Mouse (Mus musculus) duodenum, adult 2 months (tissue): ENCODE data around the gene 2900011O08Rik. TPM values are rescaled to one million over a fixed set of nuclear protein-coding genes. Genes with fewer than 3 reads are reported as not detected.

Experiments used
- polyA plus RNA-seq: library from polyadenylated mRNA; depleted of rRNA; stranded (reverse); fragments of >200 nt; gene quantifications from 2 replicates; pipeline ENCODE4 v1.2.3, GENCODE M21; 2012; ENCODE audit warnings: low replicate concordance; rRNA removed

The 2900011O08Rik gene
- polyA plus RNA-seq, result 0.27 TPM in 2 replicates

GRCm38 (mm10) chr16:13986574-13987478 lies at the start of gene 2900011O08Rik, which contains the start of gene Ifitm7:
TSS of gene 2900011O08Rik (plus strand) at chr16:13986604.
TSS of gene Ifitm7 (minus strand) at chr16:13986888.

Other genes starting within 250 kb of the 2900011O08Rik start
- gene Rrn3, start 205.9 kb upstream of the 2900011O08Rik start, polyA plus RNA-seq, result 2.8 and 3.6 TPM in 2 replicates
- 26.7 and 31.4 TPM in 2 replicates for gene Ntan1, start 167.8 kb upstream of the 2900011O08Rik start, polyA plus RNA-seq
- gene Pdxdc1, start 83.5 kb upstream of the 2900011O08Rik start, polyA plus RNA-seq, result 64.3 and 91.1 TPM in 2 replicates
- 0.36 and 4.1 TPM in 2 replicates for gene Mpv17l, start 83.4 kb upstream of the 2900011O08Rik start, polyA plus RNA-seq
- 0.09 TPM in 1 of 2 replicates, not detected in the other for gene Ifitm7, start 284 bp downstream of the 2900011O08Rik start, polyA plus RNA-seq
- 11.6 and 17.2 TPM in 2 replicates for gene Nde1, start 176.7 kb downstream of the 2900011O08Rik start, polyA plus RNA-seq
- gene Marf1, start 176.7 kb downstream of the 2900011O08Rik start, polyA plus RNA-seq, result 3.1 and 3.3 TPM in 2 replicates